Mouse (Mus musculus): ENCODE results near the gene Mmel1.

Gene Mmel1

DNA sequence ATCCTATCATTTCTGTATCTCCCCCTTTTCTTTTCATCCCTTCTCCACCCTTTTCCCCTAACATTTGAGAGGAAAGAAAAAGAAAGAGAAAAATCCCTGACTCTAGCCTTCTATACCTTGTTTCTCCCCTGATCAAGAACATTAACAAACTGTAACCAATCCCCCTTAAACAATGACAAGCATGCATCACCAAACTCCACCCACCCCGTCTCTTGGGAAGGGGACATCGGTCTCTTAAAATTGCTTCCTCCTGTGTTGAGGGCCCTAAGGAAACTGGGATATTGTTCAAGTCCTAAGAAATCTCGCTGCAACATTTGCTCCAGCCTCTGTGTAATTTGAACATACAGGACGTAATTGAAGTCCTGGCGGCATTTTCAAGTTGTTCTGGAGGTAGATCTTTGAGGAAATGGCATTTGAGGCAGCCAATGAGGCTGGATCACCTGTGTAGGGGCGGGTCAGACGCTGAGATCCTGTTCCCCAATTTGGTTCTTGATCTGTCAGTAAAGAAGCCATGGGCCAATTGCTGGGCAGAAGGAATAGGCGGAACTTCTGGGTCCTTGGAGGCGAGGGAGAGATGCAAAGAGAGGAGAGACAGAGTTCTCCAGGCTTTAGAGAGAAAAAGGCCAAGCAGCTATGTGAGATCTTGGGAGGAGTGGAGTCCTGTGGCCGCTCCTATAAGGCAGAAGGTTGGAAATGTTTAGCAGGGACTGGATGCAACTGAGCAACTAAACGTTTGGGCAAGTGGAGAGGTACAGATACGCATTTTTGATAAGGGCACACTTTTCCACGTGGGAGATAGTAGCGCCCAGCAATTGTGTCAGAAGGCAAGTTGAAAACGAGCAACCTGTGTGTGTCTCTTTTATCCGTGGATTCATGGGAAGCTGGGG is 35.0 kb downstream of the Mmel1 start:
- DNase-seq (ENCODE audit: low read depth, low spot score) = peak; percentile 87

DNA sequence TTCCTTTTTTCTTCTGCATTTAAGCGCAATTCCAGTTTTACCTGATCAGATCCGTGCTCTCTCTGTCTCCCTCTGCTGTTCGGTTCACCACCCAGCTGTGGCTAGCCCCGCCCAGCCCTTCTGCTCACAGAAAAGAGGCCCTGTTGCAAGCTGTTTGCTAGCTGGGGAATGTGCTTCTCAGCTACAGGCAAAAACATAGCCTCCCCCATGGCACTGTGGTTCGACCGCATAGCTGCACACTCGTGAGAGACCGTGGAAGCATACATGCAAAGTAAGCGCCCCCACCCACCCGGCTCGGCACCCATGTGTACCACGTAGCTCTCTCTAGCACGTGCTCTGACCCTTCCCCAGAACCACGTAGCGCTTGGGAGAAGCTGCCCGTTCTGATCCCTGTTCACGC is 38.4 kb downstream of the Mmel1 start:
- DNase-seq (ENCODE audit: low read depth, low spot score) = peak; percentile 73

- DNase-seq (ENCODE audit: low read depth, low spot score) = no peak
Measured at GRCm38 (mm10) chr4:154908490-154908889, 39.1 kb downstream of the Mmel1 start.

GRCm38 (mm10) chr4:154910606-154911522 is 41.5 kb downstream of the Mmel1 start:
- no peak for DNase-seq (ENCODE audit: low read depth, low spot score)

DNA sequence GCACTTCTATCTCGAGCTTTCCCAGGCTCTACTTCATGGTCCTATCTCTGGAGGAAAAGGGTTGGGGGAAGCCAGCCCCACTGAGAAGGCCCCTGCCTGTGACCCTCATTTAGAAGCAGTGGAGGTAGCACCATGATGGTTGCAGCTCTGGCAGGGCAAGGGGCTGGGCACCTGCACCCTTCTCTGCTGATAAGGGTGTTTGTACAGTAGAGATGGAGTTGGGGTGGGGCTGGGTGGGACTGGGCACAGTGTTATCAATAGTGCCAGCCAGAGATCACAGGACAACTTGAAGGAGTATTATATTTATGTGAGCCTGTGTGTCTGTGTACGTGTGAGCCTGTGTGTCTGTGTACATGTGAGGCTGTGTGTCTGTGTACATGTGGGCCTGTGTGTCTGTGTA is 42.3 kb downstream of the Mmel1 start:
- no peak for DNase-seq (ENCODE audit: low read depth, low spot score)

DNA sequence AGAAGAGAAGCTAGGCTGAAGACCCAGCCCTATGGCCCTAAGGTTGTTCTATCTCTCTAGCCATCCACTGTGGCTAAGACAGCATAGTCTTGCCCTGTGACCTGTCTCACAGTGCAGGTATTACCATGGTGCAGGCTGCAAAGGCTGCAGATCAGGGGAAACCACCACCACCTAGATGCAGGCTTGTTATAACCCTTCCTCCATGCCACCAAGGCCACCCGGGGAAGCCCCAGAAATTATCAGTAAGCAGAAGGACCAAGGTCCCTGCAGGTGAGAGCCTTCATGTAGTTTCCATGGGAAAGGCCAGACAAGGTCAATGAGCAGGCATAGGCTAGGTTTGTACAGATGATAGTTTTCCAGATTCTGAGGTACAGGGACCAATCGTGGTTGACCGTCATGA is 44.5 kb downstream of the Mmel1 start:
- DNase-seq (ENCODE audit: low read depth, low spot score) = no peak

DNA sequence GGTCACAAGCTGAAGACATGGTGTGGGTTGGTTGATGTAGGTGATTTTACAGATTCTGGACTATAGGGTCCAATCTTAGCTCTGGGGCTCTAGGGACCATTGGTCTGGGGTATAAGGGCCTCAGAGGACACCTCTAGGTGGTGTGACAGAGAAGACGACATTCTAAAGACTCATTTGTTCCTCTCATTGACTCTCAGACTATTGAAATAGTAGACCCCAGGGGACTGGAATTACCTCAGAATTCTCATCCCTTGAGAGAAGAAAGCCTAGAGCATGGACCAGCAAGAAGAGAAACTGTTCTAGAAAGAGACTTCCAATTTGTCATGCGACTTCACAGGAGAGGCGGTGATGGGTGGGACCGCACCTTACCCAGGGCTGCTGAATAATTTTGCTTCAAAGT is 44.9 kb downstream of the Mmel1 start:
- DNase-seq (ENCODE audit: low read depth, low spot score) = no peak

DNA sequence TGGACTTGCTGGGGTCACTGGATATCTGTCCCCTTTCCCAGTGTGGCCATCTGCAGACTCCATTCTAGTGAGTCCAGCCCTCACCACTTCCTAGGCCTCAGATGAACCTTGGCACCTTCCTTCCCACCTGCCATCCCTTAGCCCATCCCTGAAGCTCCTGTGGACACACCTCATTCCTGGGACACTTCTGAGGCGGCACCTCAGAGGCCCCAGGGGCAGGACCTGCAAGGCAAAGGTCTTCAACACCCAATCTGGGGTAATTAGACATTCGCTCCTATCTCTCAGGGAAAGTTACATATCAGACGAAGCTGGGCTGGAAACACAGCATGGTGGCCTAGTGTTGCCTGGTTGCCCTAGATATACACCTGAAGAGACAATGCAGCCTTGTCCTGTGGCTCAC is 45.3 kb downstream of the Mmel1 start:
- DNase-seq (ENCODE audit: low read depth, low spot score) = no peak

DNA sequence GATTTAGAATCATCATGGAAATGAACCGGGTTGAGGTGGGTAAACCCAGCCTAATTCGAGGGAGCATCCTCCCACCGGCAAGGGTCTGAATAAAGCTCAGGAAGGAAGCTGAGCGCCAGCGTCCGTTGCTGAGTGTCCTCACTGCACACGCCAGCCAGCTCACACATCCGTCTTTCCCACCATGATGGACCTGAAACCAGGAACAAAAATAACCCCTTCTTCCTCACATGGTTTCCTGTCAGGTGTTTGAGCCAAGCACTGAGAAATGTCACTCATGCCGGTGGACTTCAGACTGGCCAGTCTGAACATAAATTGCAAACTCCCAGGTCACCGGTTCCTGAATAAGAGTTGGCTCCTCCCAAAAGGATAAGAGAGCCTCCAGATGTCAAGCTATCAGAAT is 45.9 kb downstream of the Mmel1 start:
- no peak for DNase-seq (ENCODE audit: low read depth, low spot score)

- DNase-seq (ENCODE audit: low read depth, low spot score) = no peak
Measured at GRCm38 (mm10) chr4:154916662-154917061, 47.3 kb downstream of the Mmel1 start.

DNA sequence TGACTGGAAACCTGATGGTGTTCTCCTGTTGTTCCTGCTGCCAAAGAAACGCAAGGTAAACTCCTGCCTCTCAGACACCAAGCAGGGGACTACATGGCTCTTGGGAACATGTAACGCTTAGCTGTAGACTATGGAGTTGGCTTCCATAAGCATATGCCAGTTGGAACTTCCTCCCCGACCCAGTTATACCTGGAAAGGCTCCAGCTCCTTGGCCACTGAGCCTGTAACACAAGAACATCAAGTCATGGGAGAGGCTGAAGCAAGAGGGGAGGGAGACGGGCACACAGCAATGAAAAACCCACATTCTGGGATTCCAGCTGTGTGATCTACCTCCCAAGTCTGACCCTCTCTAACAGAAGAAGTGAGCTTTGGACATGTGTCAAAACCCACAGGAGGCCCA is 52.9 kb downstream of the Mmel1 start:
- DNase-seq (ENCODE audit: low read depth, low spot score) = no peak

- no peak for DNase-seq (ENCODE audit: low read depth, low spot score)
Measured at GRCm38 (mm10) chr4:154922931-154923330, 53.5 kb downstream of the Mmel1 start.

GRCm38 (mm10) chr4:154925413-154925812 is 56.0 kb downstream of the Mmel1 start:
- no peak for DNase-seq (ENCODE audit: low read depth, low spot score)

GRCm38 (mm10) chr4:154926969-154927898 is 57.8 kb downstream of the Mmel1 start:
- no peak for DNase-seq (ENCODE audit: low read depth, low spot score)

DNA sequence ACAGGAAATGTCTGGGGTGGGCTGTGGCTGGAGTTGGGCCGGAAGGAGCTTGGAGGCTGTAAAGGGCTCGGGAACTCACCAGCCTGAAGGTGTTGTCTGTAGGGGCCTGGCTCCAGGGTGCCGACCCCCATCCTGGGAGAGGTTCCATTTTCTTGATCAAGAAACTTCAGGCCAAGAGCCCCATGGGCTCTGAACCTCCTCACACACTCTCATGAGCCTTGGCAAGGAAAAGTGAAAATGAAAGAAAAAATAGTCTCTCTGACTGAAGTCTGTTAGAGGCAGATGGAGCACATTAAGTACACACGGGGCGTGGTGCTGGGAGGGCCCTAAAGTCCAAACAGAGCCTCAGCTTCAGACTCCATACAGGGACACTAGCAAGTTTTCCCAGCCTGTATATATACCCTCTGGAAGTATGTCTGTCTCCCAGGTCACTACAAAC is 58.5 kb downstream of the Mmel1 start:
- DNase-seq (ENCODE audit: low read depth, low spot score) = no peak

GRCm38 (mm10) chr4:154928395-154929087 is 59.2 kb downstream of the Mmel1 start, which contains the start of gene Tnfrsf14:
Tnfrsf14 (minus strand) TSS chr4:154928563.
- DNase-seq (ENCODE audit: low read depth, low spot score) = no peak

GRCm38 (mm10) chr4:154929088-154929660 is 59.8 kb downstream of the Mmel1 start:
- no peak for DNase-seq (ENCODE audit: low read depth, low spot score)

GRCm38 (mm10) chr4:154933306-154933907 is 64.0 kb downstream of the Mmel1 start:
- no peak for DNase-seq (ENCODE audit: low read depth, low spot score)

DNA sequence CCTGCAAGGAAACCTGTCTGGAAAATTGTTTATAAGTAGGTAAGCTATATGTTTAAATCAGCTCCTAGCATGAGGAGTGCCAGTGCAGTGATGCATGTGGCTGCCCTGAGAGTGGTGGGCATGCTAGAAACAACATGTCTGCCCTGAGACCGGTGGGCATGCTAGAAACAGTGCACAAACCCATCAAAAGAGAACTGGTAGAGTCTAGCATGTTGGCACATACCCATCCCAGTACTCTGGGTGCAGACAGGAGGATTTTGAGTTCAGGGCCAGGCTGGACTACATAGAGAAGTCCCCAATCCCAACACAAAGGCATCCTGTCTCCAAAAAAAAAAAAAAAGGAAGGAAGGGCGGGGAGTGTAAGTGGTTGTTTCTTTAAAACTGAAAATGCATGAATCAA is 65.4 kb downstream of the Mmel1 start:
- no peak for DNase-seq (ENCODE audit: low read depth, low spot score)

GRCm38 (mm10) chr4:154935788-154936187 is 66.4 kb downstream of the Mmel1 start:
- DNase-seq (ENCODE audit: low read depth, low spot score) = no peak
